Mouse (Mus musculus) cerebellum, postnatal 4 days (tissue): Measurements from ENCODE around the gene Stat4.
"Not testable (repeated sequence)": the region's sequence is repeated elsewhere in the genome, so short reads cannot be mapped to it uniquely, and the experiment has no call there.

Experiments
- DNase-seq, 2 experiments: peaks; one replicate each; pipeline ENCODE4 v3.0.0; 2022; ENCODE audit warnings: low spot score in 2 of 2, mixed read lengths in 1 of 2

The Stat4 gene

GRCm38 (mm10) chr1:52028686-52029085, 41.7 kb downstream of the Stat4 start:
- DNase-seq, result no peak

- no peak for DNase-seq
These were observed 48.1 kb downstream of the Stat4 start for GRCm38 (mm10) chr1:52034816-52035752.

GRCm38 (mm10) chr1:52039151-52039550, 52.2 kb downstream of the Stat4 start:
- DNase-seq, result peak in 1 of 2 experiments; percentile 18

GRCm38 (mm10) chr1:52039626-52040025, 52.7 kb downstream of the Stat4 start:
- DNase-seq, result no peak

- no peak for DNase-seq
These were observed 53.6 kb downstream of the Stat4 start for GRCm38 (mm10) chr1:52040366-52041061.

- DNase-seq, result no peak
These were observed 56.2 kb downstream of the Stat4 start for GRCm38 (mm10) chr1:52043191-52043590.

- DNase-seq, result not testable (repeated sequence)
These were observed 59.9 kb downstream of the Stat4 start for GRCm38 (mm10) chr1:52046891-52047290.

GRCm38 (mm10) chr1:52048711-52049110, 61.8 kb downstream of the Stat4 start:
- no peak for DNase-seq

- DNase-seq, result no peak
These were observed 62.9 kb downstream of the Stat4 start for GRCm38 (mm10) chr1:52049827-52050226.

- no peak for DNase-seq
These were observed 64.6 kb downstream of the Stat4 start for GRCm38 (mm10) chr1:52051542-52051941.

GRCm38 (mm10) chr1:52052910-52053309, 66.0 kb downstream of the Stat4 start:
- DNase-seq, result no peak

- no peak for DNase-seq
These were observed 69.0 kb downstream of the Stat4 start for GRCm38 (mm10) chr1:52055947-52056346.

- DNase-seq, result no peak
These were observed 70.2 kb downstream of the Stat4 start for GRCm38 (mm10) chr1:52057153-52057552.

- no peak for DNase-seq
These were observed 79.3 kb downstream of the Stat4 start for GRCm38 (mm10) chr1:52066276-52066675.

- DNase-seq, result no peak
These were observed 79.7 kb downstream of the Stat4 start for GRCm38 (mm10) chr1:52066694-52067093.

- DNase-seq, result peak in 1 of 2 experiments; percentile 3
These were observed 92.9 kb downstream of the Stat4 start for GRCm38 (mm10) chr1:52079724-52080367.

GRCm38 (mm10) chr1:52080375-52080774, 93.4 kb downstream of the Stat4 start:
- DNase-seq, result no peak

GRCm38 (mm10) chr1:52086236-52086635, 99.3 kb downstream of the Stat4 start:
- no peak for DNase-seq

GRCm38 (mm10) chr1:52087128-52087527, 100.2 kb downstream of the Stat4 start:
- no peak for DNase-seq

- DNase-seq, result no peak
These were observed 101.7 kb downstream of the Stat4 start for GRCm38 (mm10) chr1:52088634-52089033.

- DNase-seq, result peak in 1 of 2 experiments; percentile 42
These were observed 111.8 kb downstream of the Stat4 start for GRCm38 (mm10) chr1:52098618-52099232.

GRCm38 (mm10) chr1:52100496-52100895, 113.5 kb downstream of the Stat4 start:
- DNase-seq, result no peak
